Mouse (Mus musculus) large intestine, adult 2 months (tissue): ENCODE measurements around the gene Ocel1. TPM values are rescaled to one million over a fixed set of nuclear protein-coding genes. Genes with fewer than 3 reads are reported as not detected.
"Not testable (repeated sequence)": the region's sequence is repeated elsewhere in the genome, so short reads cannot be mapped to it uniquely, and the experiment has no call there.

ENCODE experiments used
- DNase-seq: peaks from one replicate; pipeline ENCODE4 v3.0.0-alpha.2; 2012; ENCODE audit warnings: low read depth, low spot score
- WGBS: fragments of 180-500 bp; shearing (Covaris S2); methylation state at CpG from one replicate; pipeline ENCODE4 v1.1.7; 2018; 5-methylcytosine and 5-hydroxymethylcytosine counted together
- polyA plus RNA-seq: library from polyadenylated mRNA; depleted of rRNA; stranded (reverse); fragments of >200 nt; gene quantifications from 2 replicates; pipeline ENCODE4 v1.2.3, GENCODE M21; 2012; rRNA removed

The Ocel1 gene
- 14.4 and 21.2 TPM in 2 replicates for polyA plus RNA-seq

DNA sequence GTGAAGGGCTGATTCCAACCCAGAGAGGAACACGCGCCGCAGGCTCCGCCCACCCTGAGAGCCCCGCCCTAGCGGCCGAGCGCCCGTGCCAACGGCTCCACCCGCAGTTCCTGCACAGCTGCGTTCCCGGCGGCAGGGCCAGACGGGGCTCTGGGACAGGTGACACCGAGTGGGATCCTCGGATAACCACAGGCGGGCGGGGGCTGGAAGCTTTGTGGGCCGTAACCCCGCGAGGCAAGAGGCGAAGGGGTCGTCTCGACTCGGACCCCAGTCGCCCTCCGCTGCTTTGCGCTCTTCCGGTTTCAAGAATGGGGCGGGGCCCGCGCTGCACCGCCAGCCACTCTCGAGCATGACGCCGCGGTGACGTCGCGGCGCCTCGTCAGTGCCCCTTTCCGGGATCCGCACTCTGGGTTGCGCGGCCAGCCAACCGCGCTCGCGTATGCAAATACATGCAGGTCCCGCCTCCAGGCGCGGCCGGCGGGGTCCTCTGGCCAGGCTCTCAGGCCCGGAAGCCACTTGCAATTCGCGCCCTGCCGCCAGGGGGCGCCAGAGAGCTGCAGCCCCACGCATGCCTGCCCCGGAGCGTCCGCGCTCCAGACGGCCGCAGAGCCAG, at the start of gene Ocel1:
Ocel1 (plus strand) TSS at position 63 of the 613 bp plus-strand sequence.
- DNase-seq, result peak; percentile 89
- under 1% methylated on average over 63 of the region's 68 CpGs for WGBS

GRCm38 (mm10) chr8:71322939-71323338, 48.2 kb upstream of the Ocel1 start:
- no peak for DNase-seq
- WGBS, result 64% methylated on average over 3 of the region's 3 CpGs

DNA sequence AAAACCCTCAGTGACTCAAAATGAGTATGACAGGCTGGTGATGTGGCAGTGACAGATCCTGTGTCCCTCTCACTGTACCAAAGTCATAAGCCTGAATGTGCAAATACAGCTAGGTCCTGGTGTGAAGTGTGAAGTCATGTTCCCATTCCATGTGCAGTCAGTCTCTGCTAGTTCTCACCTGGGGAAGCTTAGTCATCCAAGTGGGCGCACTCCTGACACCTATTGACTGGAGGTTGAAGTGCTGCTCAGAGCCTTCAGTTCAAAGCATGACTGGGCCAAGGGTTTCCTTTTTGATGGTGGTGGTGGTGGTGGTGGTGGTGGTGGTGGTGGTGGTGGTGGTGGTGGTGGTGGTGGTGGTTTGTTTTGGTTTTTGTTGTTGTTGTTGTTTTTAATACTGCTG, 46.2 kb upstream of the Ocel1 start:
- DNase-seq, result peak; percentile 16
- 84% methylated on average over 1 of the region's 1 CpGs for WGBS

- WGBS, result 97% methylated on average over 6 of the region's 6 CpGs
These were observed 33.3 kb upstream of the Ocel1 start for GRCm38 (mm10) chr8:71337834-71338233.

GRCm38 (mm10) chr8:71340625-71341024, 30.5 kb upstream of the Ocel1 start:
- WGBS, result 89% methylated on average over 5 of the region's 5 CpGs
- DNase-seq, result peak; percentile 28

More at GRCm38 (mm10) chr8:71337834-71338233, 33.3 kb upstream of the Ocel1 start:
- DNase-seq, result not testable (repeated sequence)

DNA sequence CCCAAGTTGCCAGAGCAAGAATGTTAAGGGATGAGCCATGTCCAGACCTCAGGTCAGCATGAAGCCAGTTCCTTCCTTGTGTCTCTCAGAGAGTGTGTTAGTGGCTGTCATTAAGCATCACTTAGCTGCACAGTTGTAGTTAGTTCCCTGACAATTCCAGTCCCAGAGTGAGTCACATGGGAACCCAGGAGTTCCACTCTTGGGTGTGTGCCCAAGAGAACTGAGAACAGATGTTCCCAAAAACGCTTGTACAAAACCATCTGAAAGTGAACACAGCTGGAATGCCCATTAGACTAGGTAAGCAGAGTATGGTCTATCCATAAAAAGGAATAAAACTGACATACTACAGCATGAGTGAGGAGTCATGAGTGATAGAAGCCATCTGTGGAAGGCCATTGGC, 24.5 kb upstream of the Ocel1 start:
- DNase-seq, result no peak
- 68% methylated on average over 1 of the region's 1 CpGs for WGBS

DNA sequence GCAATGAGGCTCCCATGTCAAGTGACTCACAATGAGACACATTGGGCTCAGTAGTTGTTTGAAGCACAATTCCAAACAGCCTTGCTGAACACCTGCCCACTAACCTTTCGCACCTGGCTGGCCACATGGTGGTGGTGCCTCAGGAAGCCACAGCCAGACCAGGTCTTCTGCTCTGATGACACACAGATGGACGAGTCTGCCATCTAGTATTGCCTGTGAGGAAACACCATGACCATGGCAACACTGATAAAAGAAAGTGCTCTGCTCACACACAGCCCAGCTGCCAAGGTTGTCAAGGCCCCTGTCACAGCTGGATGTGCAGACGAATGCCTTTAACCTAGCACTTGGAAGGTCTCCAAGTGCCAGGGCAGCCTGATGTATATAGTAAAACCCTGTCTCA, 20.0 kb upstream of the Ocel1 start:
- WGBS, result 51% methylated on average over 3 of the region's 3 CpGs

GRCm38 (mm10) chr8:71351520-71351919, 19.6 kb upstream of the Ocel1 start:
- 93% methylated on average over 1 of the region's 1 CpGs for WGBS
- DNase-seq, result no peak

More for the DNA sequence above, 20.0 kb upstream of the Ocel1 start:
- DNase-seq, result no peak

DNA sequence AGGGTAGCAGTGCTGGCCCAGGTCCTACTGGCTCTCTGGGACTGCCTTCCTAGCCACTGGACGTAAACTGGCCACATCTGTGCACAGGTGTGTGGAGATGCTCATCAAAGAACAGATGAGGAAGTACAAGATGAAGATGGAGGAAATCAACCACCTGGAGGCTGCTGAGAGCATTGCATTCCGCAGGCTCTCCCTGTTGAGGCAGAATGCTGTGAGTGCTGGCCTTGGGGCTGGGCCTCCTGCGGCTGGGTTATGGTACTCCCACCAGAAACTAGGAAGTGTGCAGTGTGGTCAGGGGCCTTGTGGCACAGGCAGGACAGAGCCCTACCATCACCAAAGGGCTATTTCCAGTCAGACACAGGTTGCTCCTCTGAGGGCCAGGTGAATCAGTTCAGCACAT, 13.1 kb upstream of the Ocel1 start:
- 84% methylated on average over 3 of the region's 3 CpGs for WGBS
- no peak for DNase-seq

DNA sequence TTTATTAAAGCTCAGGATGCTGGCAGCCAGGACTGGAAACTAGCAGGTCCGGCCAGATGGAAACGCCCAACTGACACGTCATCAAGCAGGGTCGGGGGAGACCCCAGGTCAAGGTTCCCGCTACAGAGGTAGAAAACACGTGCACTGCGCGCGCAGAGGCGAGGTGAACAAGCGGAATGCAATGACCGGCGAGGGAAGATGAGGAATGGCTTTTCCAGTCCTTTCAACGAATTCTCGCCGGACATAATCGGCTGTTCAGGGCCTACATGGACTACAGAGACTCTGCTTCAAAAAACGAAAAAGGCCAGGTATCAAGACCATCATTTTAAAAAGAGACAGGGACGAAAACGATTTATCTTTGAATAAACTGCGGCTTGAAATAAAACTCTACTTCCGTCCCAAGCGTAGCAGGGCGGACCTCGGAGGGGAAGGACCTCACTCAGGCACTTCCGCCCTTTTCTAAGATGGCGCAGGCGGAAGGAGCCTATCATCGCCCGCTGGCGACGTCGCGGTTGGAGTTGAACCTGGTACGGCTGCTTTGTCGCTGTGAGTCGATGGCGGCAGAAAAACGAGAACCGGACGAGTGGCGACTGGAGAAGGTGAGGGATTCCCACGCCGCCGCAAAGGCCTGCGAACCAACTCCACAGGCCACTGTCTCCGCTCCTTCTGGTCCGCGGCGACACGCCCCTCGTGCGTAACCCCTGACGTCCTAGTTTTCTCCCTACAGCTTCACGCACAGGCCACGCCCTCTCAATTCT, 4.1 kb upstream of the Ocel1 start, which contains the start of gene Use1:
Use1 (plus strand) TSS at position 78 of the 758 bp plus-strand sequence.
- peak; percentile 83 for DNase-seq
- WGBS, result under 1% methylated on average over 56 of the region's 56 CpGs

DNA sequence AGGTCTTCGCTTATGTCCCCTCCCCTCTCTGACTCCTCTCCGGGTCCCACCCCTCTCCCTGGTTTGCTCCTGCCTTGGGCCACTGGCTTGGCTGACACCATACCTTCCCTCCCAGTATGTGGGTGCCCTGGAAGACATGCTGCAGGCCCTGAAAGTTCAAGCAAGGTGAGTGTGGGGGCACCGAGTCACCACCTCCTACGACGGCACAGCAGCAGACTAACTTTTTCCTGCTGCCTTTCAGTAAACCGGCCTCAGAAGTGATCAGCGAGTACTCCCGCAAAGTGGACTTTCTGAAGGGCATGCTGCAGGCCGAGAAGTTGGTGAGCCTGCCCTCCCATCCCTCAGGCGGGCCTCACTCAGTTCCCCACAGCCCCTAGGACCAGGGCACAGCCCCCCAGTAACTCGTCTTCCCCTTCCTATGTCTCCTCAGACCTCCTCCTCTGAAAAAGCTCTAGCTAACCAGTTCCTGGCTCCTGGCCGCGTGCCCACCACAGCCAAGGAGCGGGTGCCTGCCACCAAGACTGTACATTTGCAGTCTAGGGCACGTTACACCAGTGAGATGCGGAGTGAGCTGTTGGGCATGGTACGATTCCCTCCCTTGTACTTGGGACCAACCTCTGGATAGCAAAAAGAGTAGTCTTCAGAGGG, 3.4 kb upstream of the Ocel1 start:
- DNase-seq, result no peak
- 24% methylated on average over 17 of the region's 17 CpGs for whole genome bisulfite sequencing

GRCm38 (mm10) chr8:71368366-71368765, 2.7 kb upstream of the Ocel1 start:
- no peak for DNase-seq

- DNase-seq, result no peak
- 94% methylated on average over 10 of the region's 10 CpGs for WGBS
These were observed 1.9 kb upstream of the Ocel1 start for GRCm38 (mm10) chr8:71369040-71369718.

DNA sequence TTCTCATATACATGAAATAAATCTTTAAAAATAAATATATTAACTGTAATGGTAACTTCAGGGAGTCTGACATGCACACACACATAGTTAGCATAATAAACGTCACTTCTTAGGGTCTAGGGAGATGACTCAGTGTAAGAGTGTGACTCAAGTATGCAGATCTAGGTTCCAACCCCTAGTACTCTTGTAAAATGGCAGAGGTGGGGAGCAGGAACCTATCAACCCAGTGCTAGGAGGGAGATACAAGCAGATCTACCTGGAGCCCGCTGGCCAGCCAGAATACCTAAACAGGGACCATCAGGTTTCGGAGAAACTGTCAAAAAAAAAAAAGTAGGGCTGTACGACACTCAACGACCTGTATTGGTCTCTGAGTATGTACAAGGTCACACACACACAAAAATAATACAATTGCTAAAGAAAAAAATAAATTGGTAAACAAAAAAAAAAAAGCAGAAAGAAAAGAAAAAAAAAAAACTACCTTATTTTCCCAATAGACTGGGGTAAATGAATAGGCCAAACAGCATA, 325 bp upstream of the Ocel1 start:
- WGBS, result 16% methylated on average over 5 of the region's 5 CpGs

GRCm38 (mm10) chr8:71372427-71372826, 1.3 kb downstream of the Ocel1 start:
- DNase-seq, result no peak
- 88% methylated on average over 12 of the region's 12 CpGs for WGBS

More for the DNA sequence above, 325 bp upstream of the Ocel1 start:
- DNase-seq, result no peak

- 90% methylated on average over 3 of the region's 3 CpGs for WGBS
These were observed 1.9 kb downstream of the Ocel1 start for GRCm38 (mm10) chr8:71373000-71373399.

DNA sequence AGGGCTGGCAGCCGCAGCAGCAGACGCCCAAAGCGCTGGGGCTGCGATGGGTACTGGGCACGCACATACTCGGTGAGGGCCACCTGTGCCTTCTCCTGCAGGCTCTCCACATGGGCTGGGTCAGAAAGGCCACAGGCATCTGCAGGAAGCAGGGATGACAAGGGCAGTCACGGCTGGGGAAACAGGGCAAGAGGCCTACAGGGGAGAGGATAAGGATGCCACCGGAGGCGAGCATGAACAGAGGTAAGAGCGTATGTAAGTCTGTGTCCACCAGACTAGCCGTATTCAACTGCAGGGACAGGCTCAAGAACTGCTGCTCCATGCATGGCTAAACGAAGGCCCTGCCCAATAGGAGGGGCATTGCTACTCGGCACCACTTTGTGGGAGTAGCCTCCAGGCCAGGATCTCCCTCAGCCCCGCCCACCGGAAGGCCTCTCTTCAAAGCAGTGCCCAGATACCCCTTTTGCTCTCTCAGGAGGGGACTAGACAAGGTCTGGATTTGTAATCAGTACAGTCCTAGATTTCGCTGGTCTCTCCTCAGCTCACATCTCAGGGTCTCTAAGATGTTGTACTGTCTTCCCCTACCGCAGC, 3.6 kb downstream of the Ocel1 start:
- 77% methylated on average over 17 of the region's 17 CpGs for WGBS
- no peak for DNase-seq

More at GRCm38 (mm10) chr8:71373000-71373399, 1.9 kb downstream of the Ocel1 start:
- DNase-seq, result no peak

- DNase-seq, result peak; percentile 87
- WGBS, result 13% methylated on average over 74 of the region's 74 CpGs
These were observed 4.7 kb downstream of the Ocel1 start for GRCm38 (mm10) chr8:71375581-71376422.
